Mouse (Mus musculus): Measurements from ENCODE around the gene Vmn1r211. TPM values are rescaled to one million over a fixed set of nuclear protein-coding genes. Genes with fewer than 3 reads are reported as not detected.

The Vmn1r211 gene
- not detected in 4 replicates for total RNA-seq (2023)

GRCm38 (mm10) chr13:22857461-22857860 is at the start of gene Vmn1r211:
Vmn1r211 (minus strand) TSS chr13:22857561.

GRCm38 (mm10) chr13:22884105-22884504 is 26.7 kb upstream of the Vmn1r211 start, which contains the start of gene Vmn1r212:
Vmn1r212 (minus strand) TSS chr13:22884205.

GRCm38 (mm10) chr13:22831248-22831647 is 26.1 kb downstream of the Vmn1r211 start, which contains the start of gene Vmn1r210:
Vmn1r210 (minus strand) TSS chr13:22831348.

GRCm38 (mm10) chr13:22809582-22809981 is 47.8 kb downstream of the Vmn1r211 start, which contains the start of gene Vmn1r209:
Vmn1r209 (minus strand) TSS chr13:22809682.

Other genes starting within 250 kb of the Vmn1r211 start
- gene Vmn1r206, start 233.3 kb downstream of the Vmn1r211 start, total RNA-seq (2023): not detected in 4 replicates
- not detected in 4 replicates for gene Vmn1r207-ps, start 127.9 kb downstream of the Vmn1r211 start, total RNA-seq (2023)
- gene Vmn1r208, start 80.2 kb downstream of the Vmn1r211 start, total RNA-seq (2023): not detected in 4 replicates
- gene Vmn1r209, start 47.9 kb downstream of the Vmn1r211 start, total RNA-seq (2023): 0.09 TPM in 1 of 4 replicates, not detected in the others
- gene Vmn1r210, start 26.2 kb downstream of the Vmn1r211 start, total RNA-seq (2023): not detected in 4 replicates
- not detected in 4 replicates for gene Vmn1r212, start 26.6 kb upstream of the Vmn1r211 start, total RNA-seq (2023)
- not detected in 4 replicates for gene Vmn1r213, start 150.1 kb upstream of the Vmn1r211 start, total RNA-seq (2023)
- gene Vmn1r214, start 172.9 kb upstream of the Vmn1r211 start, total RNA-seq (2023): not detected in 4 replicates
- not detected in 4 replicates for gene Vmn1r215, start 210.5 kb upstream of the Vmn1r211 start, total RNA-seq (2023)